Mouse (Mus musculus) neural tube, embryonic 15.5 days (tissue): ENCODE data around the gene Diexf. TPM values are rescaled to one million over a fixed set of nuclear protein-coding genes. Genes with fewer than 3 reads are reported as not detected.

Experiments used
- ATAC-seq: fragments of 200-750 bp; cut with Nextera tagmentation; 2 replicates; pipeline ENCODE4 v1.8.0; 2017; ENCODE audit warnings: mild to moderate bottlenecking, moderate TSS enrichment, moderate library complexity; ENCODE audit not compliant: low FRiP score
- H3K27ac ChIP-seq: fragments of 300-500 bp; sonication (generic); replicated peaks from 2 replicates; pipeline ENCODE4 v1.5.1; 2015; ENCODE audit warnings: mild to moderate bottlenecking, inconsistent platforms
- H3K27me3 ChIP-seq: fragments of 300-500 bp; sonication (generic); replicated peaks from 2 replicates; pipeline ENCODE4 v1.6.1; 2015; ENCODE audit warnings: inconsistent platforms
- H3K36me3 ChIP-seq: fragments of 300-500 bp; sonication (generic); 2 replicates; pipeline ENCODE4 v1.6.1; 2015; ENCODE audit warnings: inconsistent platforms
- H3K4me1 ChIP-seq: fragments of 300-500 bp; sonication (generic); 2 replicates; pipeline ENCODE4 v1.6.1; 2015; ENCODE audit warnings: inconsistent platforms
- H3K4me2 ChIP-seq: fragments of 300-500 bp; sonication (generic); 2 replicates; pipeline ENCODE4 v1.6.1; 2015; ENCODE audit warnings: inconsistent platforms, mild to moderate bottlenecking, moderate library complexity
- H3K4me3 ChIP-seq: fragments of 300-500 bp; sonication (generic); replicated peaks from 2 replicates; pipeline ENCODE4 v1.5.1; 2015; ENCODE audit warnings: mild to moderate bottlenecking, inconsistent platforms
- H3K9ac ChIP-seq: fragments of 300-500 bp; sonication (generic); replicated peaks from 2 replicates; pipeline ENCODE4 v1.6.1; 2015; ENCODE audit warnings: mild to moderate bottlenecking, inconsistent platforms
- H3K9me3 ChIP-seq: fragments of 300-500 bp; sonication (generic); replicated peaks from 2 replicates; pipeline ENCODE4 v1.6.1; 2016; ENCODE audit warnings: inconsistent platforms
- WGBS: fragments of 180-500 bp; shearing (Covaris S2); methylation state at CpG from one replicate; pipeline ENCODE4 v1.1.7; 2015; ENCODE audit warnings: mixed read lengths; 5-methylcytosine and 5-hydroxymethylcytosine counted together
- polyA plus RNA-seq: library from polyadenylated mRNA; unstranded; fragments of >200 nt; fragmentation: Nextera tagmentation; extraction: Ambion mirVana; gene quantifications from 2 replicates; pipeline ENCODE4 v1.2.1, GENCODE M21; 2015

Gene Diexf
- polyA plus RNA-seq, 1 experiment from 2014 or later: 7.8 TPM

DNA sequence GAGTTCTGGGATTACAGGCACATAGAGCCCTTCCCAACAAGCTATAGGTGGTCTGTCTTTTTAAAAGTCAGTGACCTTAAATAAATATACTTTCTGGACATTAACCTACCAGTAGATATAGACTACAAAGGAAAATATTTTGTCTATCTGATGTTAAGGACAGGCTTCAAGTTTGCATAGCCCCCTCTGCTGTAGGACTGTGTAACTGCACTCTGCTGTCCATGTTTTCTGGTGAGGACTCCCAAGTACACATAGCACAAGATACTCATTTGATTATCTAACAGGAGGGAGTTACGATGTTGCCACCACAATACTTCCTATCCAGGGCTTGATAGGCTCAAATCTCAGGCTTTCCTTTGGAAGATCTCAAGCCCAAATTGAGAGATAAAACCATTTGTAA is 3.7 kb upstream of the Diexf start:
- H3K4me3 ChIP-seq: no peak overlapping the region
- no peak for ATAC-seq
- 83% methylated on average over 1 of the region's 1 CpGs for WGBS
- peaks cover 7% of the 10 kb centered on the region for H3K4me1 ChIP-seq
- no peak overlapping the region for H3K27ac ChIP-seq
- no peaks in the 10 kb centered on the region for H3K9me3 ChIP-seq
- no peaks in the 10 kb centered on the region for H3K36me3 ChIP-seq
- no peaks in the 10 kb centered on the region for H3K27me3 ChIP-seq
- no peak overlapping the region for H3K9ac ChIP-seq
- no peak overlapping the region for H3K4me2 ChIP-seq

GRCm38 (mm10) chr1:193132385-193132784 is 2.3 kb upstream of the Diexf start:
- H3K4me2 ChIP-seq: no peak overlapping the region
- ATAC-seq: no peak
- peaks cover 14% of the 10 kb centered on the region for H3K4me1 ChIP-seq
- H3K36me3 ChIP-seq: peaks cover 6% of the 10 kb centered on the region
- H3K9ac ChIP-seq: no peak overlapping the region
- H3K4me3 ChIP-seq: no peak overlapping the region
- H3K9me3 ChIP-seq: no peaks in the 10 kb centered on the region
- H3K27ac ChIP-seq: no peak overlapping the region
- H3K27me3 ChIP-seq: no peaks in the 10 kb centered on the region

- peaks cover 15% of the 10 kb centered on the region for H3K36me3 ChIP-seq
- H3K27ac ChIP-seq: no peak overlapping the region
- no peak overlapping the region for H3K9ac ChIP-seq
- peaks cover 14% of the 10 kb centered on the region for H3K4me1 ChIP-seq
- H3K4me3 ChIP-seq: no peak overlapping the region
- H3K4me2 ChIP-seq: no peak overlapping the region
- no peaks in the 10 kb centered on the region for H3K9me3 ChIP-seq
- no peaks in the 10 kb centered on the region for H3K27me3 ChIP-seq
- no peak for ATAC-seq
- WGBS: 62% methylated on average over 6 of the region's 6 CpGs
These were observed 1.4 kb upstream of the Diexf start for GRCm38 (mm10) chr1:193131311-193131948.

GRCm38 (mm10) chr1:193130839-193131238 is 767 bp upstream of the Diexf start:
- peak; percentile 12; the same call in 1 of the 2 replicates for ATAC-seq
- 85% methylated on average over 8 of the region's 8 CpGs for WGBS
- no peaks in the 10 kb centered on the region for H3K27me3 ChIP-seq
- no peak overlapping the region for H3K9ac ChIP-seq
- no peaks in the 10 kb centered on the region for H3K9me3 ChIP-seq
- peaks cover 15% of the 10 kb centered on the region for H3K36me3 ChIP-seq
- H3K4me2 ChIP-seq: peak overlapping the region; percentile 55
- peak overlapping the region; percentile 73 for H3K27ac ChIP-seq
- peaks cover 14% of the 10 kb centered on the region for H3K4me1 ChIP-seq
- H3K4me3 ChIP-seq: peak overlapping the region; percentile 77

DNA sequence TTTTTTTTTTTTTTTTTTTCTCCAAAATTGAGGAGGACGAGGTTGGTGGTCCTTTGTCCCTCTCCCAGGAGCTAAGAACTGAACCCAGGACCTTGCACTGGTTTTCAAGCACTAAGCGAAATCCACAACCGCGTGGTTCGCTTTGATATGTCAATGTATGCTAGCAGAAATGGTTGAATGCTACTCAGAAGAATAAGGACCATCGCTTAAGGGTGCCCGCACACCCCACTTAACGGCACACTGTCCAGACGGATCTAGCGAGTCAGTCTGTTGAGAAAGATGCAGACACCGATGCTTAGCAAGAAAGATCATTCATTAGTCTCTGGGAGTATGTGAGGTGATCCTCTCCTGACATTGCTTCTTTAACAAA is 369 bp upstream of the Diexf start:
- Histone ChIP-seq H3K27ac (peak overlapping the region; percentile 73), H3K4me1 (peaks cover 14% of the 10 kb centered on the region), H3K4me3 (peak overlapping the region; percentile 77), H3K27me3 (no peaks in the 10 kb centered on the region), H3K36me3 (peaks cover 15% of the 10 kb centered on the region), H3K9ac (peak overlapping the region; percentile 45), H3K9me3 (no peaks in the 10 kb centered on the region), H3K4me2 (peak overlapping the region; percentile 55)
- peak; percentile 68 for ATAC-seq
- 21% methylated on average over 11 of the region's 11 CpGs for WGBS

GRCm38 (mm10) chr1:193129321-193129720 is 751 bp downstream of the Diexf start:
- ATAC-seq: no peak
- 28% methylated on average over 5 of the region's 5 CpGs for WGBS
- Histone ChIP-seq H3K36me3 (peaks cover 17% of the 10 kb centered on the region), H3K4me2 (peak overlapping the region; percentile 65), H3K4me3 (peak overlapping the region; percentile 77), H3K9me3 (no peaks in the 10 kb centered on the region), H3K27ac (no peak overlapping the region), H3K4me1 (peaks cover 14% of the 10 kb centered on the region), H3K27me3 (no peaks in the 10 kb centered on the region), H3K9ac (peak overlapping the region; percentile 82)

GRCm38 (mm10) chr1:193128055-193128454 is 2.0 kb downstream of the Diexf start:
- Histone ChIP-seq H3K27me3 (no peaks in the 10 kb centered on the region), H3K27ac (no peak overlapping the region), H3K4me3 (no peak overlapping the region), H3K9ac (no peak overlapping the region), H3K4me2 (no peak overlapping the region), H3K36me3 (peaks cover 30% of the 10 kb centered on the region), H3K9me3 (no peaks in the 10 kb centered on the region), H3K4me1 (peaks cover 14% of the 10 kb centered on the region)
- ATAC-seq: no peak
- WGBS: 93% methylated on average over 6 of the region's 6 CpGs

GRCm38 (mm10) chr1:193125835-193126234 is 4.2 kb downstream of the Diexf start:
- ATAC-seq: no peak
- H3K36me3 ChIP-seq: peaks cover 52% of the 10 kb centered on the region
- H3K4me3 ChIP-seq: no peak overlapping the region
- H3K27ac ChIP-seq: no peak overlapping the region
- no peaks in the 10 kb centered on the region for H3K27me3 ChIP-seq
- no peaks in the 10 kb centered on the region for H3K9me3 ChIP-seq
- H3K9ac ChIP-seq: no peak overlapping the region
- H3K4me2 ChIP-seq: no peak overlapping the region
- 69% methylated on average over 4 of the region's 4 CpGs for WGBS
- peaks cover 14% of the 10 kb centered on the region for H3K4me1 ChIP-seq

GRCm38 (mm10) chr1:193123290-193123689 is 6.8 kb downstream of the Diexf start:
- Histone ChIP-seq H3K9ac (no peak overlapping the region), H3K4me2 (no peak overlapping the region), H3K36me3 (peaks cover 75% of the 10 kb centered on the region), H3K27ac (no peak overlapping the region), H3K9me3 (no peaks in the 10 kb centered on the region), H3K4me1 (peaks cover 5% of the 10 kb centered on the region), H3K27me3 (no peaks in the 10 kb centered on the region), H3K4me3 (no peak overlapping the region)
- 90% methylated on average over 6 of the region's 6 CpGs for WGBS
- no peak for ATAC-seq

DNA sequence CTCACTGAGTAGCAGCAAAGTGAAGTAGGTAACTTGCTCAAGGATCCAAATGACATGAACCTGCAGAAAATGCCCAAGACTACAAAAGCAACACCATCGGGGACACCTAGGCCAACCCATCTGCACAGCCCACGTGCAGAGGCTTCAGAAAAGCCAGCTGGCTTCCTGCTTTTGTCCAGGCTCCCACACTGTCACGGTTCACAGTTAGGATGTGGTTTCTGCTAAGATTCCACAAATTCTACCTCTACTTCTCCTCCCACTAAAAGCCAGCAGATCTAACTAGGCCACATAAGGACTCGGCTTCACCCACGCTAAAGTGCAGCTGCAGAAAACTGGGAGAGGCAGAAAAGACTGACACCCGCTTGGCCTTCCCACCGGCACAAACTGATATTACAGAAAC is 7.3 kb downstream of the Diexf start:
- H3K4me3 ChIP-seq: no peak overlapping the region
- ATAC-seq: no peak
- no peak overlapping the region for H3K4me2 ChIP-seq
- no peak overlapping the region for H3K9ac ChIP-seq
- no peak overlapping the region for H3K27ac ChIP-seq
- H3K9me3 ChIP-seq: no peaks in the 10 kb centered on the region
- no peaks in the 10 kb centered on the region for H3K27me3 ChIP-seq
- 97% methylated on average over 7 of the region's 7 CpGs for WGBS
- H3K36me3 ChIP-seq: peaks cover 77% of the 10 kb centered on the region
- H3K4me1 ChIP-seq: peaks cover under 1% of the 10 kb centered on the region

DNA sequence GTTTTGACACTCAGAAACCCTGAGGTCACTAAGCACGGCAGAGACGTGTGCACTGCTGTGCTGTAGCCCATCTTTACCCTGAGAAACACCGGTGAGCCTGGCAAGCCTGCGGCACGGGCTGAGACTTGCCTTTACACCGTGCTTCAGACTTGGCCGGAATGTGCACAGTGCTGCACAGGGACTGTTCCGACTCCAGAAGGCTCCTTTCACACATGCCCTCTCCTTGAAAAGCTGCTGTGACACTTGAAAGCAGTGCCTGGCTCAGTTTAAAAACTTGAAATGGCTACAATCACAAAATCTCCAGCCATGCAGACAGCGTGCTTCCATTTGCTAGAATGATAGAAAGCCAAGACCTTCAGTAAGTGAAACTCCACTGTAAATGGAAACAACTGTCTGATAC is 18.0 kb downstream of the Diexf start:
- Histone ChIP-seq H3K4me3 (no peak overlapping the region), H3K27ac (no peak overlapping the region), H3K36me3 (peaks cover 98% of the 10 kb centered on the region), H3K4me2 (no peak overlapping the region), H3K4me1 (no peaks in the 10 kb centered on the region), H3K27me3 (no peaks in the 10 kb centered on the region), H3K9me3 (no peaks in the 10 kb centered on the region), H3K9ac (no peak overlapping the region)
- WGBS: 97% methylated on average over 9 of the region's 9 CpGs
- ATAC-seq: no peak

DNA sequence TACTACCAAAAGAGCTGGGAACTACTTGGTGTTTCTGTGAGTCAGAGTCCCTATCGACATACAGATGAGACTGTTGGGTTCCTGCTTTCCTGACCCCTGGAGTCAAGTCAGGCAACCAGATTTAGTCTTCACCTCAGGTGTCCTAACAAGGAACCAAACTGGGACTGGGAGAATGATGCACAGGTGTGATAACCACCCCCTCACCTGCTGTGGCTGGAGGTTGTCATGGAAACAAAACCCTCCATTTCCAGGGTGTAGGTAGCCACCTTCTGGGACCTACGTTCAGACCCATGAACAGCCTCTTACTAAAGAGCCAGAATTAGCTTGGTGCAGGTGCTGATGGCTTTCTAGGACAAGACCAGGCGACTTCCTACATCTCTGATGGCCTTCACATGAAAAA is 27.1 kb downstream of the Diexf start:
- Histone ChIP-seq H3K36me3 (peaks cover 32% of the 10 kb centered on the region), H3K9ac (no peak overlapping the region), H3K4me1 (no peaks in the 10 kb centered on the region), H3K27ac (no peak overlapping the region), H3K4me3 (no peak overlapping the region), H3K27me3 (no peaks in the 10 kb centered on the region), H3K4me2 (no peak overlapping the region), H3K9me3 (no peaks in the 10 kb centered on the region)
- 84% methylated on average over 3 of the region's 3 CpGs for WGBS
- ATAC-seq: no peak
